Mouse (Mus musculus): ENCODE results near the gene Rufy3.

The Rufy3 gene

DNA sequence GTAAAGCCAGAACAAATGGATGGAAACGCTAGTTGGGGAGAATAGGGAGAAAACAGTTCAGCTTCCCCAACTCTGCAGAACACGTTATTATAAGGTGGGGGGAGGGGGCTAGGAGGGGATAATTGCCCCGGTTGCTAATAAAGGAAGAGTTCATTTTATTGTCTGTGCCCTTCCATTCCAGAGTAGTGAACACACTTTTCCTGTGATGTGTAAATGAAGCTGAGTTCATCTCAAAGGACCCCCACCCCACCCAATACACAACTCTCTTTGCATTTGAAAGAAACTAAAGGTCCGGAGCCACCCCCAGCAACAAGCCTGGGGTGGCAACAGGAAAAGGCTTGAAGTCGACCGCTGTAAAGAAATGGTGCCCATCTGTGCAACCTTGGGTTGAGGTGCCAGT is 114.5 kb downstream of the Rufy3 start:
- ATAC-seq (ENCODE audit: insufficient number of reproducible peaks, low FRiP score, low TSS enrichment), result no peak

DNA sequence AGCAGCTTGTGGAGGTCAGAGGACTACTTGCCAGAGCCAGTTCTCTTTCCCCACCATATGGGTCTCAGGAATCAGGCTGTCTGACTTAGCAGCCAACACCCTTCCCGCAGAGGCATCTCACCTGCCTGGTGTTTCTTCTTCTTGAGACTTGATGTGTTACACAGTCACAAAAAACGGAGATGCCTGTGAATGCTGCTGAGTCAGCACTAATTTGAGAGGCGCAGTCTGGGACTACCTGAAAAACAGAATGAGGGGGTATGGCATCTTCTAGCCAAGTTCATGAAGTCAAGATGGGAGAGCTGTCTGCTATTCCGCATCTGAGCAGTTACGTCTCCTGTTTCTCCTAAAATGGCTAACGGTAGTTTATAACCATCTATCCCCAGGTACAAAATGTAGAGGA is 115.7 kb downstream of the Rufy3 start:
- no peak for ATAC-seq (ENCODE audit: insufficient number of reproducible peaks, low FRiP score, low TSS enrichment)

DNA sequence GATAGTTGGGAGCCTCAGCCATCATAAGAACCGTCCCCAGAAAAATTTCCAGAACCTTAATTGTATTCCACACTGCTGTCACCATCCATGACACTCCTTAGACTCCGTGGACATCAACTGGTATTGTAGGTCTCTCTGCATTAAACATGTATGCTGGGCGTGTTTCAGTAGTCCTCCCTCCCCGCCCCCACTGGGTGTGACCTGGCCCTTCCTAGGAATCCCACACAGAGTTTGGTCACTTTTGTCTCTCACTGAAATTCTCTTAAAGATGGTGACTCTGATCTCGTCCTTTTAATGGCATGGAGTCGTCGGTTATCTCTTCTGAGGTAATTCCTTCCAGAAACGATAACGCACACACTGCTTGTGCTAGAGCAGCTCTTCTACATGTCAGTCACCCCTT is 118.9 kb downstream of the Rufy3 start:
- no peak for ATAC-seq (ENCODE audit: insufficient number of reproducible peaks, low FRiP score, low TSS enrichment)

DNA sequence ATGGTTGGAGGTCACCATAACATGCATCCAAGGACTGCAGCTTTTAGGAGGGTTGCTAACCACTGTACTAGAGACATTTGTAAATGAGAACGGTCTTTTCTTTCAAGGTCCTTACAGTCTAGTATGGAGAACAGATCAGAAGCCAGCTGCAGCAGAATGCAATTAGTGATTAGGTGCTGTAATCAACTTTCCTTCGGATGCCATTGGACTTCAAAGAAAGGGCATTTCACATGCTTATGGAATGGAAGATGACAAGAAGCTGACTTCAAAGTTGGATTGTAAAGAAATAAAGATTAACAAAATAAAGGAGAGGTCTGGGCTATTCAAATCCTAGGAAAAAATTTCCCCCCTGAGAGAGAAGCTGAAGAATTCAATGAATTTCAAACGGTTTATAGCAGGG is 119.4 kb downstream of the Rufy3 start:
- no peak for ATAC-seq (ENCODE audit: insufficient number of reproducible peaks, low FRiP score, low TSS enrichment)

DNA sequence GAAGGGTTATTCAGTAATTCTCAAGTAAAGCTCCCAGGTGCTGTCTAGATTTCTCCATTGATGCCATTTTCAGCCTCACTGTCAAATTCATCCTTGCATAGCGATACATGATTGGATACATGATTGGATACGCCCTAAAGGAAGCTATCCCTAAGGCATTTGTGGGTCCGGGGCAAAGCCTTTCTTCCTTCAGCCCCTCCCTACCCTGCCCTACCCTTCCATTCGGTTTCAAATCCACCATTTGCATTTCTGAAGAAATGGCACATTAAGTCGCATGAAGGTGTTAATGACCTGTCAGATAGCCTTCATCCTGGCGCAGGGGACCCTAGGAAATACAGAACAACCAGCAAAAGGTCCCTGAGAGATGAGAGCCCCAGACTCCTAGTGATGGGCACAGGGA is 120.5 kb downstream of the Rufy3 start:
- ATAC-seq (ENCODE audit: insufficient number of reproducible peaks, low FRiP score, low TSS enrichment), result no peak

DNA sequence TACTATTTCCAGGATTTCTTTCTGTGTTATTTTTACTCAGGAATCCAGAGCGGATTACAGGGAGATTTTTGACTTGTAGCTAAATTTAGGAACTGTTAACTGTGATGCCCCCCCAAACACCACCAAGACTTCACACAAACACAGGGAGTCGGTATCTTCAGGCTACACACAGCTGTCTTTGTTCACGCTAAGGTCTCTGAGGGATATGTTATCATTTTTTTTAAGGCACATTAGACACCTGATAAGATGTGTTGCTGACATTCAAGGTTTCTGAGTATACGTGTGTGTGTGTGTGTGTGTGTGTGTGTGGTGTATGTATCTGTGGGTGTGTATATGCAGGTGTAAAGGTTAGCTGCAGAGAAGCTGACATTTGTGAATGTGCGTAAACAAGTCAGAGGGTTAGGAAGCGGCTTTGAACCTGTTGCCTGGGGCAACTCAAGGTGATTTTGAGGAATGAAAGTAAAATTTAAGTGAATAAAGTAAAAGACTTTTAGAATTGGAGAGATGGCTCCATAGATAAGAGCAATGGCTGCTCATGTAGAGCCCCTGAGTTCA is 121.0 kb downstream of the Rufy3 start:
- ATAC-seq (ENCODE audit: insufficient number of reproducible peaks, low FRiP score, low TSS enrichment), result no peak

DNA sequence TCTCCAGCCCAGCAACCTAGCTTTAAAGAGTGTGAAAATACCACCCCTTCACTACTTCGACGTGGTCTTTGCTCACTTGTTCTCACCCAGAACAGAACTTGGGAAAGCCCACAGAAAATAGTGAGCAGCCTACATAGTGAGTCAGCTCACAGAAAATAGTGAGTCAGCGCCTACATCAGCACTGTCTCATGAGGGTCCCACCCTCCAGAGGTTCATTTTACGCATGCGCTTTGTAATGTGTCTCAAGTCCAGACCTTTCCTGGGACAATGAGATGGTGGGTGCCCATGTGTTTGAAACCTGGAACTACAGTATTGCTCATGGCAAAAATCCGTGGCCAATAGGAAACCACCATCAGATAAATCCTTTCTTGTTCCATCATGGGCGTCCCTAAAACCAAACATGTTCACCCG is 123.2 kb downstream of the Rufy3 start:
- ATAC-seq (ENCODE audit: insufficient number of reproducible peaks, low FRiP score, low TSS enrichment), result no peak

DNA sequence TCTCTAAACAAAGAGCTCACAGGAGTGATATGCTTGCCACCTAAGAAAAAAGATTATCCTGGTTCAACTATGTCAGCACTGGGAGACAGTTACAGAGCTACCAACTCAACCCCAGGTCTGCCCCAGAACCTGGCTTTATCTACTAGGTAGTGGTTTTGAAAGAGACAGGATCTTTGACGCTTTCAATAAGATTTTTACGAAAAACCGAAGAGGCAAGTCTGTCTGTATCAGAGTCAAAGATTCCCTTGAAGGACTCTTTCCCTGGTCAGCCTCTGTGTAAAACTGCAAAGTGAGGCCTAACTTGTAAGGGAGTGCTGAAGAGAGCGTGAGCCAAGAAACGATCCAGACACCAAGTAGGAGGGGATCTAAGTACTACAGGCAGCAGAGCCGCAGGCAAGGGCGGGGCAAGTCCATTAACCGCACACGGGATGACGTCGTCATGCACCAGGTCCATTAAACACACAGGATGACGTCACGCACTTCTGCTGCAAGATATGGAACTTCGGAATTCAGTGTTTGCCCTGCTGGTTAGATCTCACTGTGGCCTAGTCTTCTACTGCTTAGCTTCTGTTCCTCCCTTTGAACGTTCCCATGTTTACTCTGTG is 123.8 kb downstream of the Rufy3 start:
- ATAC-seq (ENCODE audit: insufficient number of reproducible peaks, low FRiP score, low TSS enrichment), result no peak

DNA sequence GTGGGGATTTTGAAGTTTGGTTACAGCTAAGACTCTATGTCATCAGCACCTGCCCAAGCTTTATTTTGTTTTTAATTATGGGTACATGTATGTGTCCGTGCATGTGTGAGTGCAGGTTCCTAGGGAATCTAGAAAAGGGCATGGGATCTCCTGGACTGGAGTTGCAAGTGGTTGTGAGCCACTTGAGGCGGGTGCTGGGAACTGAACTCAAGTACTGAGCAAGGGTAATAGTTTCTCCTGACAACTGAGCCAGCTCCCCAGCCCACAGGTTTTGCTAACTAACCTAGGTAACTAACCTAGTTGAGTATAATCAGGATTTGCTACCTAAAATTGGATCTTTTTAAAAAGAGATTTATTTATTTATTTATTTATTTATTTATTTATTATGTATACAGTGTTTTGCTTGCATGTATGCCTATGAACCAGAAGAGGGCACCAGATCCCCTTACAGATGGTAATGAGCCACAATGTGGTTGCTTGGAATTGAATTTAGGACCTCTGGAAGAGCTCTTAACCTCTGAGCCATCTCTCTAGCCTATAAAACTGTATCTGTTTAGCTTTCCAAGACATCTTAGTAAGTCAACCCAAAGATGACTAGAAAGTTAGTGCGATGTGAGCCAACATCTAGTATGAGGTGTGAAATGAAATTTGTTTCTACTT is 124.6 kb downstream of the Rufy3 start:
- ATAC-seq (ENCODE audit: insufficient number of reproducible peaks, low FRiP score, low TSS enrichment), result no peak; the same call in 1 of the 2 replicates

DNA sequence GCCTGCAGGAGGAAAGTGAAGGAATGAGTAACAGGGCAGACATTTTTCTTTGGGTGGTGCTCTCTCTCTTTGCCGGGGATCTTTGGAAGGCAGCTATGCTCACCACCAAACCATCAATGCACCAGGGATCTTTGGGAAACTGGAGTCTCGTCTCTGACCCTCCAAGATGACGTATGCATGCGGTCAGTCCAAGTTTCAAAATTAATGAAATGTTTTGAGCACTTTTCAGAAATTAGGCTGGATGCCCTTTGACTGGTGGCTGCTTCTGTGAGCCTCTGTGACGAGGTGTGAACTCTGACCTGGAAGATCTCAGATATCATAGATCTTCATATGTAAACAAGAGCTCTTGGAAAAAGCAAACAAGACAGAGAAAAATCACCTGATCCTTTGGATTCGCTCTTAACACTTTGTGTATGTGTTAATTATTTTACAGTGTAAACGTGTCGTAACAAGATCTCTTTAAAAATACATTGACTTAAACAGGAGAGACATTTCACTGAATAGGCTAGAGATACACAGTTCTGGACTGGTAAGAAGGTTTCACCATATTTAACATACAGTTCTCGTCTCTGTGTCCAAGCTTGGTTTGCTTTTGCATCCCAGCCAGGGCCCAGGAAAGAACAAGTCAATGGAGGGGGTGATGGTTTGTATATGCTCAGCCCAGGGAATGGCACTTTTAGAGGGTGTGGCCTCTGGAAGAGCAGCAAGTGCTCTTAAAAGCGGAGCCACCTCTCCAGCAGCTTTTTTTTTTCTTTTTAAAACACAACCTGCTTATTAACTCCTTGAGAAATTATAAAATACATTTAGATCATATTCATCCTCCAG is 126.1 kb downstream of the Rufy3 start:
- ATAC-seq (ENCODE audit: insufficient number of reproducible peaks, low FRiP score, low TSS enrichment), result no peak

DNA sequence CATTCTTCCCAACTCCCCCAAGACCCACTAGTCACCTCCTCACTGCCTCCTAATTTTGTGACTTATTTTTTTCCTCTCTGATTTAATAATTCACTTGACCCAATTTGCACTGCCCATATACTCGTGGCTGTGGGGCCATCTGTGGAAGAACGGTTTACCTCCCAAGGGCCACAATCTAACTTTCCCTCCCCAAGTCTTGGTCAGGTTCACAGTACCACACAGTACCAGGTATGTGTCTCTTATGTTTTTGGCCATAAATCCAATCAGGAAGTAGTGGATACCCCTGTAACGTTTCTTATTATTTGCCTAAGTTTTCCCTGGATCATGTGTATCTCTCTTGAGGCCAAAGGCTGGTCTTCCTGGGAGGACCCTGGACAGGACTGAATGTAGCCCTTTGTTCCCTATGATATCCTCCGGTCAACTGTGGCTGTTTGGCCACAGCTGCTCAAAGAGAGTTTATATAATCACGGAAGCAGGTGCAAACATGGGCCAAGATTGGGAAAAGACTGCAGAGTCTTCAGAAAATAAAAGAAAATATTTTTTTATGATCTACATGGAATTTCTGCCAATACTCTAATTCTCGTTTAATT is 126.8 kb downstream of the Rufy3 start:
- no peak for ATAC-seq (ENCODE audit: insufficient number of reproducible peaks, low FRiP score, low TSS enrichment)

DNA sequence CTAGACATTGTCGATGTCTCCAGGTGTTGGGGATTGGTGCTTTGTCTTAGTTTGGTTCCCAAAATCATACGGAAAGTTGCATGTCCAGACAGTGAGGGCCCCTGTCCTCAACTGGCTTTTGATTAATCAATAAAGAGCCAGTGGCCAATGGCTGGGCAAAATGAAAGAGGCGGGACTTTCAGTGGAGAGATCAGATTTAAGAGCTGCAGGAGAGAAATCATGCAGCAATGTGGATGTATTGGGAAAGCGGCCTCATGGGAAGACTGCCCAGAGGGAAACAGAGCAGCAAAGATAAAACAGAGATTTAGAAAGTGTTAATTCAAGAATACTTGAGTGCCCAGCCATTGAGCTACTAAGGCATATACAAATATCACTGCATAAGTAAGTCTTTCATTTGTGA is 127.7 kb downstream of the Rufy3 start:
- no peak for ATAC-seq (ENCODE audit: insufficient number of reproducible peaks, low FRiP score, low TSS enrichment)

DNA sequence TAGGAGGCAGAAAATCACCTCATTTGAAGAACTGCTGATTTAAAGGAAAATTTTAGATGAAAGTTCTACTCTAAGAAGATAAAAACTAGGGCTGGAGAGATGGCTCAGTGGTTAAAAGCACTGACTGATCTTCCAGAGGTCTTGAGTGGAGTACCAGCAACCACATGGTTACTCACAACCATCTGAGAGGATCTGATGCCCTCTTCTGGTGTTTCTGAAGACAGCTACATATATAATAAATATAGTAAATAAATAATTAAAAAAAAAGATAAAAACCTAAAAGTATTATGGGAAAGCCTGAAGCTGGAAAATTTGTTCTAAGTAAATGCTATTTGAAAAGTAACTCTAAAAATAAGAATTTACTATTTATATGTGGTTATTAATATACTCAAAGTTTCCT is 128.2 kb downstream of the Rufy3 start:
- no peak for ATAC-seq (ENCODE audit: insufficient number of reproducible peaks, low FRiP score, low TSS enrichment)

DNA sequence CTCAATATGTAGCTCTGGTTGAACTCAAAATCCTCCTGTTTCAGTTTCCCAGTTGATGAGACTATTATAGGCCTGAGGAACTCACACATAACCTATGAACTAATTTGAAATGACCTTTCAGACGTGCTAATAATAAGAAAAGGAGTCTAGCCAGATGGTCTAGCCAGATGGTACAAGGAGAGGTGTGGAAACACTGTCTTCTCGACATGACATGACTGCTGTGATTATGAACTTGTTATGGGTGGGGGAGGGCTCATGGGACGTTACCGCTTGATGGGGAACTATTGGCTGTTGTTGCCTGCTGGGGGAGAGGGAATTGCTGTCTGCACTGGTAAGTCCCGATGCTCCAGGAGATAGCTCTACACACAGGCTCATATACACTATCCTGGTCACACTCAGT is 132.5 kb downstream of the Rufy3 start:
- peak; percentile 56; the same call in 1 of the 2 replicates for ATAC-seq (ENCODE audit: insufficient number of reproducible peaks, low FRiP score, low TSS enrichment)

DNA sequence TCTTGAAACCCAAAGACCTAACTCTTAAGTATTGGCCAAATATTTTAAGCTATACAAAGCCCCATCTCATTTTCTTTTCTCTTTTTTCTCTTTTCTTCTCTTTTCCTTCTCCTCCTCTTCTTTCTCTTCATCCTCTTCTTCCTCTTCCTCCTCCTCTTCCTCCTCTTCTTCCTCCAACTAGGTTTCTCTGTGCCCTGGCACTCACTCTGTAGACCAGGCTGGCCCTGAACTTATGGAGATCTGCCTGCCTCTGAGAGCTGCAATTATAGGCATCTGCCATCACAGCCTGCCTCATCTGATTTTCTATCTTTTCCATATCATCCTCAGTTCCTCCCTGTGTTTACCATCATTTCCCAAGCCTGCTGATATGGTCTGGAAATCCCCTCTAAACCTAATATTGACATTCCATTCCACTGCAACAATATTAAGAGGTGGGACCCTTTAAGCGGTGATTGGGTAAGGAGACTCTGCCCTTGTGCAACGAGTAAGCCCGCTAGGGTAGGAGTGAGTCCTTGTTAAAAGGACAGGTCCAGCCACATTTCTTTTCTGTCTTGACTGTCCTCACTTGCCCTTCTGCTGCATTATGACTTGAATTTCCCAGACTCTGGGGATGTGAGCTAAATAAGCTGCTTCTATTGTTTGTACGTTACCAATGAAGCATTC is 134.5 kb downstream of the Rufy3 start:
- no peak for ATAC-seq (ENCODE audit: insufficient number of reproducible peaks, low FRiP score, low TSS enrichment)
